Mouse (Mus musculus) liver, adult 2 months (tissue): Measurements from ENCODE around the gene Pla2g6. TPM values are rescaled to one million over a fixed set of nuclear protein-coding genes. Genes with fewer than 3 reads are reported as not detected.

Source experiments
- DNase-seq: peaks from one replicate; pipeline ENCODE4 v3.0.0-alpha.2; 2011; ENCODE audit warnings: low read depth, low spot score; ENCODE audit errors: extremely low read depth
- H3K27ac ChIP-seq: fragments of 200-500 bp; replicated peaks from 2 replicates; pipeline ENCODE4 v1.5.1; 2012; ENCODE audit warnings: low read depth, mild to moderate bottlenecking, control low read depth, inconsistent platforms, low read length; ENCODE audit not compliant: insufficient read depth
- H3K27me3 ChIP-seq: fragments of 200-500 bp; 2 replicates; pipeline ENCODE4 v1.6.1; 2012; ENCODE audit warnings: mild to moderate bottlenecking, moderate library complexity, low read length, inconsistent platforms; ENCODE audit not compliant: control insufficient read depth, insufficient read depth
- H3K36me3 ChIP-seq: fragments of 200-500 bp; 2 replicates; pipeline ENCODE4 v1.6.1; 2012; ENCODE audit warnings: low read length, inconsistent platforms; ENCODE audit not compliant: control insufficient read depth, insufficient read depth
- H3K4me1 ChIP-seq: fragments of 200-500 bp; 2 replicates; pipeline ENCODE4 v1.6.1; 2011; ENCODE audit warnings: low read length; ENCODE audit not compliant: control insufficient read depth, insufficient read depth
- H3K4me3 ChIP-seq: fragments of 200-500 bp; 2 replicates; pipeline ENCODE4 v1.5.1; 2011; ENCODE audit warnings: low read depth, mild to moderate bottlenecking, control low read depth, low read length, moderate library complexity; ENCODE audit not compliant: insufficient read depth
- H3K79me2 ChIP-seq: fragments of 200-500 bp; 2 replicates; pipeline ENCODE4 v1.6.1; 2012; ENCODE audit warnings: inconsistent platforms, mild to moderate bottlenecking, low read length, moderate library complexity; ENCODE audit not compliant: control insufficient read depth, insufficient read depth
- H3K9ac ChIP-seq: fragments of 200-500 bp; 2 replicates; pipeline ENCODE4 v1.6.1; 2012; ENCODE audit warnings: low read depth, mild to moderate bottlenecking, control low read depth, inconsistent platforms, low read length
- CTCF ChIP-seq: fragments of 200-500 bp; IDR thresholded peaks from 2 replicates; pipeline ENCODE4 v1.5.1; 2011; ENCODE audit warnings: low read depth, low read length, control low read depth
- POLR2A ChIP-seq: fragments of 200-500 bp; IDR thresholded peaks from 2 replicates; pipeline ENCODE4 v1.6.1; 2011; ENCODE audit warnings: low read length, control low read depth; ENCODE audit not compliant: insufficient read depth; ENCODE audit errors: extremely low read depth
- WGBS: fragments of 180-500 bp; shearing (Covaris S2); methylation state at CpG from one replicate; pipeline ENCODE4 v1.1.7; 2018; 5-methylcytosine and 5-hydroxymethylcytosine counted together
- polyA plus RNA-seq: library from polyadenylated mRNA; depleted of rRNA; stranded (reverse); fragments of >200 nt; gene quantifications from 2 replicates; pipeline ENCODE4 v1.2.3, GENCODE M21; 2012
- total RNA-seq: library from RNA; depleted of rRNA; stranded (reverse); fragments of >200 nt; gene quantifications from 2 replicates; pipeline ENCODE4 v1.2.3, GENCODE M21; 2014

Pla2g6 gene
- total and polyA plus RNA-seq, 2 experiments, result 16.3 to 24.5 TPM

DNA sequence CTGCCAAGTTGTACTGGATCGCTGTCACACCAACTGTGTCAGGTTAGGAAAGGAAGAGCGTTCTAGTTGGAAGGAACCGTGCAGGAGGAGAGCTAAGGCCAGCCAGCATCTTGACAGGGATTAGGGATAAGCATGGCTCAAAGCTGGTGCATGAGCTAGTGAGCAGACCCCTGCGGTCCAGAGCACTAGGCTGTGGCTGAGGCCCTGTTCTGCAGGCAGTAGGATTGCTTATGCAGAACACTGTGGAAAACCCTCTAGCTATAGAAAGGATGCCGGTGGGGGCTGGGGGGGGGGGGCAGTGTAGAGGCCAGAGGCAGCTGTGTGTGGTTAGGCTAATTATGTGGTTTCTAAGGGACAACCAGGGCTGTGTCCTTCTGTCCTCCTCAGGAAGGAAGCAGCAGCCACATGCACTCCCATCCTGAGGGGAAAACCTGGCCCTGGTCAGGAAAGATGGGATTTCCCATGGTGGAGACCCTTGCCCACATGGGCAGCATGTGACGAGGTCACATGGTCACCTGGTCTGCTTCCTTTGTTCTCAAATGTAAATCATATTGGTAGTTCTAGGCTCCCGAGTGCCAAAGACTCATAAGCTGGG is 7.0 kb upstream of the Pla2g6 start:
- no peak for DNase-seq
- no peaks in the 10 kb centered on the region for H3K36me3 ChIP-seq
- H3K27me3 ChIP-seq, result no peaks in the 10 kb centered on the region
- TF ChIP-seq CTCF (no peak), POLR2A (no peak)
- H3K4me3 ChIP-seq, result no peak overlapping the region
- WGBS, result 80% methylated on average over 7 of the region's 7 CpGs
- H3K9ac ChIP-seq, result no peak overlapping the region
- H3K4me1 ChIP-seq, result peaks cover 11% of the 10 kb centered on the region
- H3K79me2 ChIP-seq, result no peaks in the 10 kb centered on the region
- no peak overlapping the region for H3K27ac ChIP-seq

DNA sequence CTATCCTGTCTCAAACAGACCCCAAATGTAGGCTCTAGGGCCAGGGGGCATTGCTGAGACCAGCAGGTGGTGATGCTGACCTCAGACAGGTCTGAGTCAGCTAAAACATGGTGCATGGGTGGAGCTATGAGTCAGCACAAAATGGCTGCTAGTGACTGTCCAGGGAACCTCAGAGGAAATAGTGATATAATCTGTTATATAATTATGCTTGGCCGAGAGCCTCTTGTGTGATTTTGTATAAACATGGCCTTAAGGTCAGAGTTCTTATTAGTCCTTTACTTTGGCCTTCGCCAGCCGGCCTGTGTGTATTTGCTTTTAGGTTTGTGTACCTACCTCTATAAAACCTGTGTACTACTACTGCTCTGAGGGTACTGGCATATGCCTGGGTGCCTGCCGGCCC is 5.2 kb upstream of the Pla2g6 start:
- Histone ChIP-seq H3K79me2 (no peaks in the 10 kb centered on the region), H3K4me3 (no peak overlapping the region), H3K4me1 (peaks cover 11% of the 10 kb centered on the region), H3K27me3 (no peaks in the 10 kb centered on the region), H3K36me3 (no peaks in the 10 kb centered on the region), H3K27ac (peak overlapping the region; percentile 84), H3K9ac (no peak overlapping the region)
- DNase-seq, result peak; percentile 95
- 4% methylated on average over 4 of the region's 4 CpGs for WGBS
- TF ChIP-seq CTCF (no peak), POLR2A (no peak)

DNA sequence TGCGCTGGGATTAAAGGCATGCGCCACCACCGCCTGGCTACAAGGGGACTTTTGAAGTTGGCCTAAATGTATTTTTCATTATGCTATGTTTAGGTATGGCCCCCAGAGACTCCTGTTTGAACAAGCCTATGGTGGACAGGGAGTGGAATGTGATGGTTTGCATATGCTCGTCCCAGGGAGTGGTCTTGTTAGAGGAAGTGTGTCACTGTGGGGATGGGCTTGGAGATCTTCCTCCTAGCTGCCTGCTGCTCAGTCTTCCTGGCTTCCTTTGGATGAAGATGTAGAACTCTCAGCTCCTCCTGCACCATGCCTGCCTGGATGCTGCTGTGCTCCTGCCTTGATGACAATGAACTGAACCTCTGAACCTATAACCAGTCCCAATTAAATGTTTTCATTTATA is 2.3 kb upstream of the Pla2g6 start:
- Histone ChIP-seq H3K4me1 (peaks cover 23% of the 10 kb centered on the region), H3K27ac (no peak overlapping the region), H3K4me3 (no peak overlapping the region), H3K79me2 (0 out of 2 replicates have a peak, but pooled peaks cover 4% of the 10 kb centered on the region), H3K9ac (no peak overlapping the region), H3K27me3 (no peaks in the 10 kb centered on the region), H3K36me3 (no peaks in the 10 kb centered on the region)
- no peak for DNase-seq
- WGBS, result 90% methylated on average over 4 of the region's 4 CpGs
- TF ChIP-seq POLR2A, result no peak
- no peak for TF ChIP-seq CTCF

DNA sequence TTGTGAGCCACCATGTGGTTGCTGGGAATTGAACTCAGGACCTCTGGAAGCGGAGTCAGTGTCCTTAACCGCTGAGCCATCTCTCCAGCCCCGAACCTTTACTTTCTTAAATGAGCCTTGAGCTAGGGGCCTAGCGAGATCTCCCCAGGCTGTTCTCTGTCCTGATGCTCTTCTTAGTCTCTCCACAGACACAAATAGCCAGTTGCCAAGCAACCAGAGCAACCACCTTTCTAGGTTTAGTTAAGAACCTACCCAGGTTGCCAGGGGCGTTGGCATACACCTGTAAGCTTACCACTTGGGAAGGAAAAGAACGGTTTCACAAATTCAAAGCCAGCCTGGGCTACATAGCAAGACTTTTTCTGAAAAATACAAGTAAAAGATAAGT is 1.8 kb upstream of the Pla2g6 start:
- WGBS, result 94% methylated on average over 6 of the region's 6 CpGs
- Histone ChIP-seq H3K27me3 (no peaks in the 10 kb centered on the region), H3K79me2 (0 out of 2 replicates have a peak, but pooled peaks cover 6% of the 10 kb centered on the region), H3K9ac (no peak overlapping the region), H3K27ac (no peak overlapping the region), H3K4me3 (no peak overlapping the region), H3K4me1 (peaks cover 26% of the 10 kb centered on the region), H3K36me3 (no peaks in the 10 kb centered on the region)
- no peak for DNase-seq
- TF ChIP-seq POLR2A (no peak), CTCF (no peak)

DNA sequence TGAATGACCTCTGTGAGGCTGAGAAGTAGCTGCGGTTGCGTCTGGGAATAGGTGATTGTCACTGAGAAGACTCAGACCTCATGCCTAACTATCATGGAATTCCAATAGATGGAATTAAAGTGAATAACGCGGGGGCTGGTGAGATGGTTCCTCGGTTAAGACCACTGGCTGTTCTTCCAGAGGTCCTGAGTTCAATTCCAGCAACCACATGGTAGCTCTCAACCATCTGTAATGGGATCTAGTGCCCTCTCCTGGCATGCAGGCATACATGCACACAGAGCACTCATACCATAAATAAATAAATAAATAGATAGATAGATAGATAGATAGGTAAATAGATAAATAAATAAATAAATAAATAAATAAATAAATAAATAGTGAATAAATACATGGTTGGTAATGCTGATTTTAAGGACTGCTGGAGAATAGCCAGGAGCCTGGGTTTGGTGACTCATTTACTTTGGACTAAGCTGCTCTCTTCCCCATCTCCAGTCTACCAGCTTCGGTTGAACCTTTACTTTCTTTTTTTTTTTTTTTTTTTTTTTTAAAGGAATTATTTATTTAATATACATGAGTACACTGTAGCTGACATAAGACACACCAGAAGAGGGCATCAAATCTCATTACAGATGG is 1.3 kb upstream of the Pla2g6 start:
- no peaks in the 10 kb centered on the region for H3K36me3 ChIP-seq
- TF ChIP-seq CTCF, result no peak
- TF ChIP-seq POLR2A, result no peak
- no peak overlapping the region for H3K27ac ChIP-seq
- 93% methylated on average over 6 of the region's 6 CpGs for WGBS
- DNase-seq, result no peak
- H3K79me2 ChIP-seq, result 0 out of 2 replicates have a peak, but pooled peaks cover 6% of the 10 kb centered on the region
- H3K4me3 ChIP-seq, result no peak overlapping the region
- H3K9ac ChIP-seq, result no peak overlapping the region
- H3K4me1 ChIP-seq, result peaks cover 30% of the 10 kb centered on the region
- no peaks in the 10 kb centered on the region for H3K27me3 ChIP-seq

DNA sequence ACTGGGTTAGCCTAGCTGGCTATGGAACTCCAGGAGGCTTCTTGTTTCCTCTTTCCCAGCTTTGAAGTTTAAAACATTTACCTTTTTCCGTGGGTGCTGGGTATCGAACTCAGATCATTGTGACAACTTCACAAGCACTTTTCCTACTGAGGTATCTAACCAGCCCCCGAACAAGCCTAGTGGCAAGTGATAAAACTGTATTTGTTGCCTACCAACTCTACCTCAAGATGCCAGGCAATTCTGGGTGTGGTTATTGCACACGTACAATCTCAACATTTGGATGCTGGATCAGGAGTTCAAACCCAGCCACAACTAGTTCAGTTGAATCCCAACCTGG is 717 bp upstream of the Pla2g6 start:
- H3K27me3 ChIP-seq, result no peaks in the 10 kb centered on the region
- H3K36me3 ChIP-seq, result no peaks in the 10 kb centered on the region
- DNase-seq, result no peak
- H3K27ac ChIP-seq, result peak overlapping the region; percentile 62
- H3K79me2 ChIP-seq, result 0 out of 2 replicates have a peak, but pooled peaks cover 6% of the 10 kb centered on the region
- H3K4me3 ChIP-seq, result no peak overlapping the region
- peaks cover 30% of the 10 kb centered on the region for H3K4me1 ChIP-seq
- H3K9ac ChIP-seq, result no peak overlapping the region
- 66% methylated on average over 4 of the region's 4 CpGs for WGBS
- TF ChIP-seq CTCF (no peak), POLR2A (no peak)
